10 mouse cellular contexts compared by ENCODE assay signal in genomic region chr5:121009811-121010569, GRCm38 (mm10). TPM values are rescaled to one million over a fixed set of nuclear protein-coding genes. Genes with fewer than 3 reads are reported as not detected.
DNase-seq lines count a peak whose midpoint lies in the region; ATAC-seq and TF ChIP-seq lines count a peak whose summit lies in the region.
"Had no signal": no experiment of that assay in that cellular context is flagged by ENCODE, and none has a peak within 500 bp of the region (broad histone marks: within the 10 kb centered on the region; RNA-seq: fewer than 3 reads in every experiment).

TSS of gene Rph3a (minus strand) at chr5:121010092.

- TF ChIP-seq CTCF in intestine, postnatal 0 days (IDR thresholded peaks at IDR 0.05; ENCODE audit: low read depth): no peak

- H3K4me2 ChIP-seq in limb, embryonic 12.5 days: 0 out of 2 replicates have a peak within 1 kb of the TSS, but pooled peaks have one; percentile 15
- peak within 1 kb of the TSS; percentile 64 for H3K4me2 ChIP-seq in forebrain, embryonic 16.5 days (ENCODE audit: low read length)
- H3K4me2 ChIP-seq in neural tube, embryonic 14.5 days (ENCODE audit: low read depth, low read length): peak within 1 kb of the TSS; percentile 54
- H3K4me2 ChIP-seq in intestine, postnatal 0 days (replicated peaks; ENCODE audit: low read depth): no peak within 1 kb of the TSS
- H3K4me2 ChIP-seq: heart, embryonic 11.5 days had no signal

- 74% methylated on average over 12 of the region's 12 CpGs for WGBS in limb, embryonic 12.5 days
- WGBS in limb, embryonic 10.5 days: 76% methylated on average over 12 of the region's 12 CpGs
- WGBS in forebrain, embryonic 16.5 days: 49% methylated on average over 12 of the region's 12 CpGs
- 50% methylated on average over 12 of the region's 12 CpGs for whole genome bisulfite sequencing in neural tube, embryonic 14.5 days
- WGBS in intestine, postnatal 0 days: 72% methylated on average over 12 of the region's 12 CpGs

- no peak for DNase-seq in limb, embryonic 10.5 days (ENCODE audit: low spot score)
- no peak for DNase-seq in left cerebral cortex, adult 8-10 months (ENCODE audit: low spot score in 2 of 2)
- no peak for DNase-seq in ovary, postnatal 14 days (ENCODE audit: low spot score)
- DNase-seq in spleen, postnatal 10 days (ENCODE audit: low spot score in 2 of 2): no peak

- H3K27me3 ChIP-seq in limb, embryonic 12.5 days: peaks cover 54% of the 10 kb centered on the region
- H3K27me3 ChIP-seq in limb, embryonic 10.5 days (ENCODE audit: low read depth, poor library complexity, severe bottlenecking): peaks cover 37% of the 10 kb centered on the region
- H3K27me3 ChIP-seq in forebrain, embryonic 16.5 days (replicated peaks; ENCODE audit: control insufficient read depth, insufficient read depth, low read length): 0 out of 2 replicates have a peak, but pooled peaks cover 4% of the 10 kb centered on the region
- H3K27me3 ChIP-seq in neural tube, embryonic 14.5 days (ENCODE audit: control insufficient read depth, insufficient read depth, low read length): no peaks in the 10 kb centered on the region
- H3K27me3 ChIP-seq in intestine, postnatal 0 days (replicated peaks; ENCODE audit: control insufficient read depth, insufficient read depth, low read length): 0 out of 2 replicates have a peak, but pooled peaks cover 6% of the 10 kb centered on the region

- H3K36me3 ChIP-seq in limb, embryonic 12.5 days: no peaks in the 10 kb centered on the region
- H3K36me3 ChIP-seq in limb, embryonic 10.5 days: no peaks in the 10 kb centered on the region
- H3K36me3 ChIP-seq in forebrain, embryonic 16.5 days (ENCODE audit: control insufficient read depth, insufficient read depth): no peaks in the 10 kb centered on the region
- H3K36me3 ChIP-seq in neural tube, embryonic 14.5 days (ENCODE audit: control insufficient read depth, insufficient read depth, low read length): no peaks in the 10 kb centered on the region
- no peaks in the 10 kb centered on the region for H3K36me3 ChIP-seq in intestine, postnatal 0 days (ENCODE audit: control insufficient read depth, insufficient read depth)

- no peak within 1 kb of the TSS for H3K4me3 ChIP-seq in limb, embryonic 12.5 days (replicated peaks)
- no peak within 1 kb of the TSS for H3K4me3 ChIP-seq in limb, embryonic 10.5 days
- peak within 1 kb of the TSS; percentile 47 for H3K4me3 ChIP-seq in forebrain, embryonic 16.5 days (replicated peaks; ENCODE audit: low read length)
- peak within 1 kb of the TSS; percentile 30 for H3K4me3 ChIP-seq in neural tube, embryonic 14.5 days (ENCODE audit: low read depth, low read length)
- no peak within 1 kb of the TSS for H3K4me3 ChIP-seq in intestine, postnatal 0 days (ENCODE audit: low read depth, low read length)

- H3K4me1 ChIP-seq in limb, embryonic 12.5 days (replicated peaks): no peaks in the 10 kb centered on the region
- 0 out of 2 replicates have a peak, but pooled peaks cover 5% of the 10 kb centered on the region for H3K4me1 ChIP-seq in limb, embryonic 10.5 days
- H3K4me1 ChIP-seq in forebrain, embryonic 16.5 days (replicated peaks; ENCODE audit: control insufficient read depth, insufficient read depth, low read length): peaks cover 42% of the 10 kb centered on the region
- peaks cover 19% of the 10 kb centered on the region for H3K4me1 ChIP-seq in neural tube, embryonic 14.5 days (ENCODE audit: control insufficient read depth, insufficient read depth, low read length)
- H3K4me1 ChIP-seq in intestine, postnatal 0 days (replicated peaks; ENCODE audit: control insufficient read depth, insufficient read depth, low read length): no peaks in the 10 kb centered on the region

- H3K9me3 ChIP-seq in limb, embryonic 12.5 days: no peaks in the 10 kb centered on the region
- H3K9me3 ChIP-seq in limb, embryonic 10.5 days (replicated peaks): no peaks in the 10 kb centered on the region
- no peaks in the 10 kb centered on the region for H3K9me3 ChIP-seq in forebrain, embryonic 16.5 days (ENCODE audit: control insufficient read depth, low read length)
- H3K9me3 ChIP-seq in neural tube, embryonic 14.5 days (ENCODE audit: control insufficient read depth, low read length): no peaks in the 10 kb centered on the region
- no peaks in the 10 kb centered on the region for H3K9me3 ChIP-seq in intestine, postnatal 0 days (ENCODE audit: control insufficient read depth)

- no peak within 1 kb of the TSS for H3K9ac ChIP-seq in limb, embryonic 12.5 days (replicated peaks)
- peak within 1 kb of the TSS; percentile 66 for H3K9ac ChIP-seq in forebrain, embryonic 16.5 days (replicated peaks; ENCODE audit: low read depth, low read length)
- peak within 1 kb of the TSS; percentile 42 for H3K9ac ChIP-seq in neural tube, embryonic 14.5 days (replicated peaks; ENCODE audit: low read depth, low read length)
- H3K9ac ChIP-seq in intestine, postnatal 0 days (ENCODE audit: low read depth, low read length): no peak within 1 kb of the TSS

- ATAC-seq in limb, embryonic 12.5 days (ENCODE audit: insufficient number of reproducible peaks, insufficient read depth, low FRiP score, low TSS enrichment, low read depth): no peak
- peak; percentile 45; the same call in 1 of the 2 replicates for ATAC-seq in forebrain, embryonic 16.5 days
- no peak for ATAC-seq in neural tube, embryonic 14.5 days (ENCODE audit: low read depth)
- ATAC-seq in intestine, postnatal 0 days: no peak

- no peak within 1 kb of the TSS for H3K27ac ChIP-seq in limb, embryonic 12.5 days
- no peak within 1 kb of the TSS for H3K27ac ChIP-seq in limb, embryonic 10.5 days
- peak within 1 kb of the TSS; percentile 29 for H3K27ac ChIP-seq in forebrain, embryonic 16.5 days (ENCODE audit: low read length)
- no peak within 1 kb of the TSS for H3K27ac ChIP-seq in neural tube, embryonic 14.5 days (ENCODE audit: low read depth, low read length)
- no peak within 1 kb of the TSS for H3K27ac ChIP-seq in intestine, postnatal 0 days (ENCODE audit: low read depth, low read length)

RNA-seq across cellular contexts. Expression of gene Rph3a, which starts in this region (rescaled TPM):
- polyA plus RNA-seq in limb, embryonic 12.5 days (2016; fragmentation: Nextera tagmentation; extraction: Ambion mirVana): not detected in 2 replicates
- not detected in 2 replicates for polyA plus RNA-seq in limb, embryonic 10.5 days (2016; fragmentation: Nextera tagmentation; extraction: Ambion mirVana)
- polyA plus RNA-seq in forebrain, embryonic 16.5 days (2015; fragmentation: Nextera tagmentation; extraction: Ambion mirVana): 22.5 and 26.9 TPM in 2 replicates
- total RNA-seq in left cerebral cortex, adult 8-10 months (2022): 100 to 1,000 TPM; 305 to 327 (median 312) TPM
- polyA plus RNA-seq in neural tube, embryonic 14.5 days (2014; fragmentation: Nextera tagmentation; extraction: Ambion mirVana): 16.1 and 20.0 TPM in 2 replicates
- 0.48 and 0.77 TPM in 2 replicates for polyA plus RNA-seq in intestine, postnatal 0 days (2015; fragmentation: Nextera tagmentation; extraction: Ambion mirVana)
- total RNA-seq: liver, adult 2 months had no signal
- polyA plus RNA-seq: heart, embryonic 11.5 days; liver, adult 2 months had no signal

Comparison
In these comparisons a context has a peak if more than half of its experiments do, and no peak if none do; other contexts are left out.
1. H3K4me3 ChIP-seq: peak in forebrain, embryonic 16.5 days (single experiment) and neural tube, embryonic 14.5 days (single experiment); none in limb, embryonic 12.5 days (single experiment), limb, embryonic 10.5 days (single experiment) and intestine, postnatal 0 days (single experiment).
2. H3K9ac ChIP-seq: peak in forebrain, embryonic 16.5 days (single experiment) and neural tube, embryonic 14.5 days (single experiment); none in limb, embryonic 12.5 days (single experiment) and intestine, postnatal 0 days (single experiment).